Mouse (Mus musculus): ENCODE measurements around the gene Irf1.

DNA sequence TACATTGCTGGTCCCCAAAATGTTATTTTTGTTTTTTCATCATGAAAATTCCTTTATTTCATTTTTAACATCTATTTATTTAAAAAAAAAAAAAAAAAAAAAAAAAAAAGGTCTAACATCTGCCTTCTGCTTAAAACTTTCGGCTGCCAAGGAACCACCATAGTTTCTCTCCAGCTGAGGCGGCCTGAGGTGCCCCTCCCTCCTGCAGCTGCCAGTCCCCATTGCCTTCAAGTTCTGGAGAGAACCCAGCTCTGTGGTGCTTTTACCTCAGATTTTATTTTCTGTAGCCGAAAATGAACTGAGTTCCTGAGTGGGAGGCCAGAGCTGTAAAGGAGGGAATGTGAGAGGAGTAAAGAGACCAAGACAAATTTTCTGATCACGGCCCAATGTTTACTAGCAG lies 20.5 kb upstream of the Irf1 start:
- TF ChIP-seq POLR2A (IDR thresholded peaks at IDR 0.05; ENCODE audit: borderline replicate concordance, insufficient read depth, low read length): no peak
- TF ChIP-seq CTCF (IDR thresholded peaks at IDR 0.05; ENCODE audit: borderline replicate concordance, insufficient read depth, low read depth, low read length): no peak

Measured in cerebellum, adult 2 months (tissue).